Mouse (Mus musculus): ENCODE data around the gene Kctd10. TPM values are rescaled to one million over a fixed set of nuclear protein-coding genes. Genes with fewer than 3 reads are reported as not detected.

Gene Kctd10
- polyA plus RNA-seq (2015; fragmentation: Nextera tagmentation; extraction: Ambion mirVana), result 122 and 129 TPM in 2 replicates

GRCm38 (mm10) chr5:114380209-114381012, at the start of gene Kctd10, which contains the start of gene Ube3b:
Gene Kctd10, minus strand, starts transcription at chr5:114380508.
Gene Ube3b, plus strand, starts transcription at chr5:114380607.
- Histone ChIP-seq H3K27me3 (no peaks in the 10 kb centered on the region), H3K9ac (peak within 1 kb of the TSS; percentile 97), H3K27ac (replicated peaks) (peak within 1 kb of the TSS; percentile 88), H3K4me2 (replicated peaks) (peak within 1 kb of the TSS; percentile 79), H3K4me1 (peaks cover 53% of the 10 kb centered on the region), H3K9me3 (replicated peaks) (no peaks in the 10 kb centered on the region), H3K4me3 (replicated peaks) (peak within 1 kb of the TSS; percentile 76), H3K36me3 (peaks cover 17% of the 10 kb centered on the region)
- ATAC-seq (ENCODE audit: insufficient number of reproducible peaks, low FRiP score, low TSS enrichment, low read depth), result peak; percentile 94
- WGBS, result under 1% methylated on average over 74 of the region's 74 CpGs

- H3K9ac ChIP-seq, result no peak overlapping the region
Observed at GRCm38 (mm10) chr5:114429781-114430180, 49.5 kb upstream of the Kctd10 start.

GRCm38 (mm10) chr5:114428621-114429020, 48.3 kb upstream of the Kctd10 start:
- no peaks in the 10 kb centered on the region for H3K9me3 ChIP-seq (replicated peaks)
- ATAC-seq (ENCODE audit: insufficient number of reproducible peaks, low FRiP score, low TSS enrichment, low read depth), result no peak
- 68% methylated on average over 18 of the region's 18 CpGs for WGBS
- no peaks in the 10 kb centered on the region for H3K4me1 ChIP-seq
- no peak overlapping the region for H3K9ac ChIP-seq
- no peak overlapping the region for H3K27ac ChIP-seq (replicated peaks)
- H3K27me3 ChIP-seq, result no peaks in the 10 kb centered on the region
- H3K4me2 ChIP-seq (replicated peaks), result no peak overlapping the region
- H3K4me3 ChIP-seq (replicated peaks), result no peak overlapping the region
- no peaks in the 10 kb centered on the region for H3K36me3 ChIP-seq

More at GRCm38 (mm10) chr5:114429781-114430180, 49.5 kb upstream of the Kctd10 start:
- Histone ChIP-seq H3K4me2 (replicated peaks) (no peak overlapping the region), H3K4me1 (no peaks in the 10 kb centered on the region), H3K4me3 (replicated peaks) (no peak overlapping the region), H3K27me3 (no peaks in the 10 kb centered on the region), H3K9me3 (replicated peaks) (no peaks in the 10 kb centered on the region), H3K36me3 (peaks cover 5% of the 10 kb centered on the region; the same call in 1 of the 2 replicates), H3K27ac (replicated peaks) (no peak overlapping the region)
- no peak for ATAC-seq (ENCODE audit: insufficient number of reproducible peaks, low FRiP score, low TSS enrichment, low read depth)
- WGBS, result 79% methylated on average over 7 of the region's 7 CpGs

- Histone ChIP-seq H3K4me1 (no peaks in the 10 kb centered on the region), H3K4me3 (replicated peaks) (no peak overlapping the region), H3K9me3 (replicated peaks) (no peaks in the 10 kb centered on the region), H3K36me3 (no peaks in the 10 kb centered on the region), H3K27me3 (no peaks in the 10 kb centered on the region), H3K27ac (replicated peaks) (no peak overlapping the region), H3K4me2 (replicated peaks) (no peak overlapping the region), H3K9ac (no peak overlapping the region)
- WGBS, result 68% methylated on average over 6 of the region's 6 CpGs
- ATAC-seq (ENCODE audit: insufficient number of reproducible peaks, low FRiP score, low TSS enrichment, low read depth), result no peak
Observed at GRCm38 (mm10) chr5:114426732-114427131, 46.4 kb upstream of the Kctd10 start.

- Histone ChIP-seq H3K4me2 (replicated peaks) (no peak overlapping the region), H3K9me3 (replicated peaks) (no peaks in the 10 kb centered on the region), H3K27ac (replicated peaks) (no peak overlapping the region), H3K4me3 (replicated peaks) (no peak overlapping the region), H3K27me3 (no peaks in the 10 kb centered on the region), H3K36me3 (peaks cover 23% of the 10 kb centered on the region), H3K4me1 (no peaks in the 10 kb centered on the region), H3K9ac (no peak overlapping the region)
- WGBS, result 80% methylated on average over 5 of the region's 5 CpGs
- ATAC-seq (ENCODE audit: insufficient number of reproducible peaks, low FRiP score, low TSS enrichment, low read depth), result no peak
Observed at GRCm38 (mm10) chr5:114423961-114424360, 43.7 kb upstream of the Kctd10 start.

- Histone ChIP-seq H3K4me1 (no peaks in the 10 kb centered on the region), H3K27me3 (no peaks in the 10 kb centered on the region), H3K36me3 (peaks cover 35% of the 10 kb centered on the region), H3K4me3 (replicated peaks) (no peak overlapping the region), H3K9ac (no peak overlapping the region), H3K27ac (replicated peaks) (no peak overlapping the region), H3K9me3 (replicated peaks) (no peaks in the 10 kb centered on the region), H3K4me2 (replicated peaks) (no peak overlapping the region)
- 57% methylated on average over 5 of the region's 5 CpGs for WGBS
- no peak for ATAC-seq (ENCODE audit: insufficient number of reproducible peaks, low FRiP score, low TSS enrichment, low read depth)
Observed at GRCm38 (mm10) chr5:114422591-114422990, 42.3 kb upstream of the Kctd10 start.

GRCm38 (mm10) chr5:114421561-114422298, 41.4 kb upstream of the Kctd10 start:
- Histone ChIP-seq H3K27ac (replicated peaks) (no peak overlapping the region), H3K27me3 (no peaks in the 10 kb centered on the region), H3K9me3 (replicated peaks) (no peaks in the 10 kb centered on the region), H3K4me2 (replicated peaks) (no peak overlapping the region), H3K36me3 (peaks cover 44% of the 10 kb centered on the region), H3K4me1 (no peaks in the 10 kb centered on the region), H3K9ac (no peak overlapping the region), H3K4me3 (replicated peaks) (no peak overlapping the region)
- ATAC-seq (ENCODE audit: insufficient number of reproducible peaks, low FRiP score, low TSS enrichment, low read depth), result no peak
- WGBS, result 76% methylated on average over 11 of the region's 11 CpGs

- 79% methylated on average over 8 of the region's 8 CpGs for WGBS
- Histone ChIP-seq H3K9me3 (replicated peaks) (no peaks in the 10 kb centered on the region), H3K27ac (replicated peaks) (no peak overlapping the region), H3K4me2 (replicated peaks) (no peak overlapping the region), H3K4me1 (no peaks in the 10 kb centered on the region), H3K36me3 (peaks cover 76% of the 10 kb centered on the region), H3K9ac (no peak overlapping the region), H3K4me3 (replicated peaks) (no peak overlapping the region), H3K27me3 (no peaks in the 10 kb centered on the region)
- no peak for ATAC-seq (ENCODE audit: insufficient number of reproducible peaks, low FRiP score, low TSS enrichment, low read depth)
Observed at GRCm38 (mm10) chr5:114418541-114418940, 38.2 kb upstream of the Kctd10 start.

GRCm38 (mm10) chr5:114416855-114417254, 36.5 kb upstream of the Kctd10 start:
- no peak for ATAC-seq (ENCODE audit: insufficient number of reproducible peaks, low FRiP score, low TSS enrichment, low read depth)
- 0 out of 2 replicates have a peak, but pooled peaks cover 4% of the 10 kb centered on the region for H3K4me1 ChIP-seq
- no peak overlapping the region for H3K4me3 ChIP-seq (replicated peaks)
- H3K27me3 ChIP-seq, result no peaks in the 10 kb centered on the region
- no peak overlapping the region for H3K4me2 ChIP-seq (replicated peaks)
- H3K27ac ChIP-seq (replicated peaks), result no peak overlapping the region
- no peaks in the 10 kb centered on the region for H3K9me3 ChIP-seq (replicated peaks)
- WGBS, result 76% methylated on average over 8 of the region's 8 CpGs
- no peak overlapping the region for H3K9ac ChIP-seq
- H3K36me3 ChIP-seq, result peaks cover 93% of the 10 kb centered on the region

GRCm38 (mm10) chr5:114415606-114416005, 35.3 kb upstream of the Kctd10 start:
- 93% methylated on average over 5 of the region's 5 CpGs for WGBS

GRCm38 (mm10) chr5:114413067-114413735, 32.9 kb upstream of the Kctd10 start:
- Histone ChIP-seq H3K27me3 (no peaks in the 10 kb centered on the region), H3K4me3 (replicated peaks) (no peak overlapping the region), H3K4me1 (0 out of 2 replicates have a peak, but pooled peaks cover 4% of the 10 kb centered on the region), H3K36me3 (peaks cover 99% of the 10 kb centered on the region), H3K27ac (replicated peaks) (no peak overlapping the region; the same call in 1 of the 2 replicates), H3K4me2 (replicated peaks) (no peak overlapping the region), H3K9ac (no peak overlapping the region), H3K9me3 (replicated peaks) (no peaks in the 10 kb centered on the region)
- 67% methylated on average over 16 of the region's 16 CpGs for WGBS
- no peak for ATAC-seq (ENCODE audit: insufficient number of reproducible peaks, low FRiP score, low TSS enrichment, low read depth)

More at GRCm38 (mm10) chr5:114415606-114416005, 35.3 kb upstream of the Kctd10 start:
- no peak overlapping the region for H3K4me3 ChIP-seq (replicated peaks)
- no peak overlapping the region for H3K4me2 ChIP-seq (replicated peaks)
- no peak for ATAC-seq (ENCODE audit: insufficient number of reproducible peaks, low FRiP score, low TSS enrichment, low read depth)
- H3K27ac ChIP-seq (replicated peaks), result no peak overlapping the region
- 0 out of 2 replicates have a peak, but pooled peaks cover 4% of the 10 kb centered on the region for H3K4me1 ChIP-seq
- peaks cover 99% of the 10 kb centered on the region for H3K36me3 ChIP-seq
- no peak overlapping the region for H3K9ac ChIP-seq
- H3K27me3 ChIP-seq, result no peaks in the 10 kb centered on the region
- H3K9me3 ChIP-seq (replicated peaks), result no peaks in the 10 kb centered on the region

Measured in embryonic facial prominence, embryonic 15.5 days (tissue).